Mouse (Mus musculus): ENCODE measurements at regions not wholly inside any gene's neighbourhood (a gene's known extent, or its start where the extent isn't known, plus 50 kb on each side); places are given as distances from the start of the nearest gene placed in this dataset.

- TF ChIP-seq CTCF (conservative IDR thresholded peaks at IDR 0.05; ENCODE audit: low read length): no peak
- TF ChIP-seq NANOG (IDR thresholded peaks at IDR 0.05; ENCODE audit: borderline replicate concordance, low read length): no peak
These were observed 131.8 kb upstream of the Gm26897 start for GRCm38 (mm10) chr5:111601711-111602521.
